Mouse (Mus musculus) spleen, adult 2 months (tissue): ENCODE measurements around the gene Pif1. TPM values are rescaled to one million over a fixed set of nuclear protein-coding genes. Genes with fewer than 3 reads are reported as not detected.

Experiments
- DNase-seq, 2 experiments: peaks; one replicate each; pipeline versions ENCODE4 v3.0.0 to v3.0.0-alpha.2; 2012 to 2021; ENCODE audit warnings: low spot score in 2 of 2, low read depth in 1 of 2
- H3K27ac ChIP-seq: fragments of 200-500 bp; 2 replicates; pipeline ENCODE4 v1.5.1; 2012; ENCODE audit warnings: low read length, inconsistent platforms; ENCODE audit not compliant: insufficient read depth
- H3K27me3 ChIP-seq: fragments of 200-500 bp; 2 replicates; pipeline ENCODE4 v1.6.1; 2012; ENCODE audit warnings: mild to moderate bottlenecking, moderate library complexity, low read length, inconsistent platforms; ENCODE audit not compliant: control insufficient read depth, insufficient read depth
- H3K36me3 ChIP-seq: fragments of 200-500 bp; 2 replicates; pipeline ENCODE4 v1.6.1; 2012; ENCODE audit warnings: mild to moderate bottlenecking, low read length, inconsistent platforms; ENCODE audit not compliant: control insufficient read depth, insufficient read depth
- H3K4me1 ChIP-seq: fragments of 200-500 bp; 2 replicates; pipeline ENCODE4 v1.6.1; 2011; ENCODE audit warnings: inconsistent platforms; ENCODE audit not compliant: control insufficient read depth, insufficient read depth, insufficient read length
- H3K4me3 ChIP-seq: fragments of 200-500 bp; 2 replicates; pipeline ENCODE4 v1.5.1; 2011; ENCODE audit warnings: mild to moderate bottlenecking, inconsistent platforms; ENCODE audit not compliant: insufficient read depth, insufficient read length; ENCODE audit errors: extremely low read depth
- CTCF ChIP-seq: fragments of 200-500 bp; IDR thresholded peaks from 2 replicates; pipeline ENCODE4 v1.5.1; 2011; ENCODE audit warnings: mild to moderate bottlenecking, inconsistent platforms; ENCODE audit not compliant: insufficient read depth, insufficient read length, insufficient replicate concordance; ENCODE audit errors: extremely low read depth
- POLR2A ChIP-seq: fragments of 200-500 bp; IDR thresholded peaks from 2 replicates; pipeline ENCODE4 v1.6.1; 2011; ENCODE audit warnings: low read depth, low read length, inconsistent platforms
- WGBS: fragments of 180-500 bp; shearing (Covaris S2); methylation state at CpG from one replicate; pipeline ENCODE4 v1.1.7; 2018; 5-methylcytosine and 5-hydroxymethylcytosine counted together
- polyA plus RNA-seq: library from polyadenylated mRNA; depleted of rRNA; stranded (reverse); fragments of >200 nt; gene quantifications from 2 replicates; pipeline ENCODE4 v1.2.3, GENCODE M21; 2012

Pif1 gene
- polyA plus RNA-seq, 1 experiment, result 4.3 TPM

DNA sequence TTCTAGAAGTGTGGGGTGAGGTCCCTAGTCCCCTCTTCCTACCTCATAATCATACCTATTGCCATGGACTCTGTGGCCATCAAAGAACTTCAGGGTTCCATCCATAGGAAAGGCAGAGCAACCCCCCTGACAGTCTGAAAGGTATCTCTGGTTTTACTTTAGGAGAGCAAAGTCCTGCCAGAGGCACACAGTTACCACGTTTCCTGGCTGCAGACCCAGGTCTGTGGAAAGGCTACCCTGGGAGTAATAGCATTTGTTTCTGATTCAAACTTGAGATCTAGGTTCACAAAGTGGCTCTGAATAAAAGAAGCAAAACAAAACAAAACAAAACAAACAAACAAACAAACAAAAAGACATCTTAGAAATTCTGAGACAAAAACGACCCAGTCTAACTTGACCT lies 37.3 kb downstream of the Pif1 start:
- DNase-seq, result no peak
- no peaks in the 10 kb centered on the region for H3K4me1 ChIP-seq

GRCm38 (mm10) chr9:65629025-65629766 lies 42.2 kb downstream of the Pif1 start, which contains the start of gene Rbpms2:
TSS of gene Rbpms2 (plus strand) at chr9:65629648.
- no peak within 1 kb of the TSS; the same call in 1 of the 2 replicates for H3K27ac ChIP-seq
- no peaks in the 10 kb centered on the region for H3K36me3 ChIP-seq
- WGBS, result 7% methylated on average over 40 of the region's 40 CpGs
- H3K27me3 ChIP-seq, result peaks cover 25% of the 10 kb centered on the region
- H3K4me3 ChIP-seq, result peak within 1 kb of the TSS; percentile 72
- DNase-seq, result no peak
- TF ChIP-seq POLR2A (no peak), CTCF (no peak)
- peaks cover 3% of the 10 kb centered on the region; the same call in 1 of the 2 replicates for H3K4me1 ChIP-seq

More for the DNA sequence above, 37.3 kb downstream of the Pif1 start:
- no peak overlapping the region for H3K27ac ChIP-seq
- H3K36me3 ChIP-seq, result no peaks in the 10 kb centered on the region
- WGBS, result 70% methylated on average over 2 of the region's 2 CpGs
- no peak overlapping the region for H3K4me3 ChIP-seq
- H3K27me3 ChIP-seq, result peaks cover 6% of the 10 kb centered on the region
- TF ChIP-seq POLR2A (no peak), CTCF (no peak)

DNA sequence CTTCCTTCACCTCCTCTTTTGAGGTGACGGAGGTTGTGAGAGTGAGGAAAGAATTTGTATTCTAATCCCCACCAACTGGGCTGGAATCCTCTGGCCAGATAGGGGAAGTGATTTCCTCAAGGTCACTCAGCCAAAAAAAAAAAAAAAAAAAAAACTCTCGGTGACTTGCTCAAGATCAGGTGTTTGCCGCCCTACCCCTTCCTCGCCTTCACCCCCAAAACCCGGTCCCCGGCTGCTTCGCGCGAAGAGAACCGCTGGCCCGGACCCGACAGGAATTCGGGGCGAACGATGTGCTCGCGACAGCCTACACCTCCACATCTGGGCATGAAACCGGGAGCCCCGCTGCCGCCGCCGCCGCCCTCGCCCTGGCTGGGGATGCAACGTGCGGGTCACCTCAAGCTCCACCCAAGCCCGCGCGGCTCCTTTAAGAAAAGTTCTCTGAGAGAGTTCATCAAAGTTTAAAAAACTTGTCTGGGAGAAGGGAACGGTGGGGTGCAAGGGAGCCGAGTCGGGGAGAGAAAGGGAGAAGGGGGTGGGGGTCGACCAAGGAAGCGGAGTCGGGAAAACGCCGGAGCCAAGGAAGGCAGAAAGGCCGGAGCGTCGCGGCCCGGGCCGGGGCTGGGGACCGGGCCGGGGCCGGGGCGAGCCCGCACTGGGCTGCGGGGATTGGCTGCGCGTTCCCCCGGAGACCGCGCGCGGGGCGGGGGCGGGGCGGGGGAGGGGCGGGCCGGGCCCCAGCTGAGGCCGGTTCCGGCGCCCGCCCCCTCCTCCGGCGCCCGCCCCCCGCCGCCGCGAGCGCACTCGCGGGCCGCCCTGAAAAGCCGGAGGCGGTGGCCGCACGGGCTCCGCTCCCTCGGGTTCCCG lies 43.0 kb downstream of the Pif1 start:
- WGBS, result under 1% methylated on average over 53 of the region's 83 CpGs
- H3K27me3 ChIP-seq, result peaks cover 25% of the 10 kb centered on the region
- TF ChIP-seq CTCF (no peak), POLR2A (no peak)
- peaks cover 3% of the 10 kb centered on the region; the same call in 1 of the 2 replicates for H3K4me1 ChIP-seq
- peak overlapping the region; percentile 72 for H3K4me3 ChIP-seq
- DNase-seq, result peak in 1 of 2 experiments; percentile 16
- H3K27ac ChIP-seq, result no peak overlapping the region
- no peaks in the 10 kb centered on the region for H3K36me3 ChIP-seq

GRCm38 (mm10) chr9:65630631-65631353 lies 43.8 kb downstream of the Pif1 start:
- Histone ChIP-seq H3K4me1 (peaks cover 3% of the 10 kb centered on the region; the same call in 1 of the 2 replicates), H3K36me3 (no peaks in the 10 kb centered on the region), H3K27ac (no peak overlapping the region), H3K4me3 (peak overlapping the region; percentile 72), H3K27me3 (peaks cover 25% of the 10 kb centered on the region)
- TF ChIP-seq CTCF, result no peak
- 5% methylated on average over 71 of the region's 78 CpGs for WGBS
- DNase-seq, result no peak

- TF ChIP-seq CTCF (no peak), POLR2A (no peak)
- Histone ChIP-seq H3K27me3 (peaks cover 25% of the 10 kb centered on the region), H3K4me3 (peak overlapping the region; percentile 72; the same call in 1 of the 2 replicates), H3K36me3 (no peaks in the 10 kb centered on the region), H3K27ac (no peak overlapping the region), H3K4me1 (peaks cover 3% of the 10 kb centered on the region; the same call in 1 of the 2 replicates)
- DNase-seq, result no peak
- 32% methylated on average over 16 of the region's 16 CpGs for WGBS
These were observed 44.5 kb downstream of the Pif1 start for GRCm38 (mm10) chr9:65631354-65632021.

- no peak for TF ChIP-seq POLR2A
- no peak for TF ChIP-seq CTCF
- no peak overlapping the region for H3K27ac ChIP-seq
- no peak for DNase-seq
- WGBS, result 68% methylated on average over 1 of the region's 1 CpGs
- no peak overlapping the region for H3K4me3 ChIP-seq
- H3K36me3 ChIP-seq, result no peaks in the 10 kb centered on the region
- no peaks in the 10 kb centered on the region; the same call in 1 of the 2 replicates for H3K4me1 ChIP-seq
- H3K27me3 ChIP-seq, result peaks cover 6% of the 10 kb centered on the region
These were observed 48.8 kb downstream of the Pif1 start for GRCm38 (mm10) chr9:65635766-65636165.
